Mouse (Mus musculus): ENCODE data around the gene Iqschfp. TPM values are rescaled to one million over a fixed set of nuclear protein-coding genes. Genes with fewer than 3 reads are reported as not detected.

Gene Iqschfp
- total and polyA plus RNA-seq, 2 experiments, result not detected

- WGBS, result 75% methylated on average over 3 of the region's 3 CpGs
- H3K36me3 ChIP-seq (ENCODE audit: control insufficient read depth, insufficient read depth, low read length), result no peaks in the 10 kb centered on the region
- TF ChIP-seq CTCF (IDR thresholded peaks at IDR 0.05; ENCODE audit: low read depth, low read length), result no peak
- no peak for TF ChIP-seq POLR2A (IDR thresholded peaks at IDR 0.05; ENCODE audit: extremely low read depth, insufficient read depth, low read length)
- H3K27me3 ChIP-seq (ENCODE audit: control insufficient read depth, insufficient read depth, low read length), result no peaks in the 10 kb centered on the region
- H3K4me1 ChIP-seq (ENCODE audit: control insufficient read depth, insufficient read depth, low read length), result no peaks in the 10 kb centered on the region
- H3K79me2 ChIP-seq (ENCODE audit: control insufficient read depth, insufficient read depth, low read length), result no peaks in the 10 kb centered on the region
- DNase-seq (ENCODE audit: extremely low read depth, low read depth, low spot score), result no peak
- no peak overlapping the region for H3K4me3 ChIP-seq (ENCODE audit: insufficient read depth, low read depth, low read length)
- no peak overlapping the region for H3K27ac ChIP-seq (replicated peaks; ENCODE audit: insufficient read depth, low read depth, low read length)
- no peak overlapping the region for H3K9ac ChIP-seq (ENCODE audit: low read depth, low read length)
Observed at GRCm38 (mm10) chr3:68271881-68272280, 379.8 kb downstream of the Iqschfp start.

GRCm38 (mm10) chr3:68282844-68283594 is 391.0 kb downstream of the Iqschfp start:
- Histone ChIP-seq H3K4me1 (ENCODE audit: control insufficient read depth, insufficient read depth, low read length) (no peaks in the 10 kb centered on the region), H3K27me3 (ENCODE audit: control insufficient read depth, insufficient read depth, low read length) (no peaks in the 10 kb centered on the region), H3K9ac (ENCODE audit: low read depth, low read length) (no peak overlapping the region), H3K4me3 (ENCODE audit: insufficient read depth, low read depth, low read length) (no peak overlapping the region), H3K36me3 (ENCODE audit: control insufficient read depth, insufficient read depth, low read length) (no peaks in the 10 kb centered on the region), H3K27ac (replicated peaks; ENCODE audit: insufficient read depth, low read depth, low read length) (no peak overlapping the region), H3K79me2 (ENCODE audit: control insufficient read depth, insufficient read depth, low read length) (no peaks in the 10 kb centered on the region)
- no peak for DNase-seq (ENCODE audit: extremely low read depth, low read depth, low spot score)
- TF ChIP-seq POLR2A (IDR thresholded peaks at IDR 0.05; ENCODE audit: extremely low read depth, insufficient read depth, low read length), result no peak
- no peak for TF ChIP-seq CTCF (IDR thresholded peaks at IDR 0.05; ENCODE audit: low read depth, low read length)
- 75% methylated on average over 7 of the region's 7 CpGs for WGBS

GRCm38 (mm10) chr3:68283595-68283991 is 391.6 kb downstream of the Iqschfp start:
- WGBS, result 75% methylated on average over 10 of the region's 10 CpGs
- no peak for DNase-seq (ENCODE audit: extremely low read depth, low read depth, low spot score)
- Histone ChIP-seq H3K79me2 (ENCODE audit: control insufficient read depth, insufficient read depth, low read length) (no peaks in the 10 kb centered on the region), H3K9ac (ENCODE audit: low read depth, low read length) (no peak overlapping the region), H3K27ac (replicated peaks; ENCODE audit: insufficient read depth, low read depth, low read length) (no peak overlapping the region), H3K36me3 (ENCODE audit: control insufficient read depth, insufficient read depth, low read length) (no peaks in the 10 kb centered on the region), H3K27me3 (ENCODE audit: control insufficient read depth, insufficient read depth, low read length) (no peaks in the 10 kb centered on the region), H3K4me1 (ENCODE audit: control insufficient read depth, insufficient read depth, low read length) (no peaks in the 10 kb centered on the region), H3K4me3 (ENCODE audit: insufficient read depth, low read depth, low read length) (no peak overlapping the region)
- TF ChIP-seq POLR2A (IDR thresholded peaks at IDR 0.05; ENCODE audit: extremely low read depth, insufficient read depth, low read length) (no peak), CTCF (IDR thresholded peaks at IDR 0.05; ENCODE audit: low read depth, low read length) (no peak)

- Histone ChIP-seq H3K36me3 (ENCODE audit: control insufficient read depth, insufficient read depth, low read length) (no peaks in the 10 kb centered on the region), H3K4me1 (ENCODE audit: control insufficient read depth, insufficient read depth, low read length) (no peaks in the 10 kb centered on the region), H3K27me3 (ENCODE audit: control insufficient read depth, insufficient read depth, low read length) (no peaks in the 10 kb centered on the region), H3K4me3 (ENCODE audit: insufficient read depth, low read depth, low read length) (no peak overlapping the region), H3K9ac (ENCODE audit: low read depth, low read length) (no peak overlapping the region), H3K27ac (replicated peaks; ENCODE audit: insufficient read depth, low read depth, low read length) (no peak overlapping the region), H3K79me2 (ENCODE audit: control insufficient read depth, insufficient read depth, low read length) (no peaks in the 10 kb centered on the region)
- 81% methylated on average over 2 of the region's 2 CpGs for WGBS
- TF ChIP-seq CTCF (IDR thresholded peaks at IDR 0.05; ENCODE audit: low read depth, low read length) (no peak), POLR2A (IDR thresholded peaks at IDR 0.05; ENCODE audit: extremely low read depth, insufficient read depth, low read length) (no peak)
- no peak for DNase-seq (ENCODE audit: extremely low read depth, low read depth, low spot score)
Observed at GRCm38 (mm10) chr3:68284500-68284899, 392.5 kb downstream of the Iqschfp start.

GRCm38 (mm10) chr3:68296752-68297151 is 404.7 kb downstream of the Iqschfp start:
- Histone ChIP-seq H3K36me3 (ENCODE audit: control insufficient read depth, insufficient read depth, low read length) (no peaks in the 10 kb centered on the region), H3K27ac (replicated peaks; ENCODE audit: insufficient read depth, low read depth, low read length) (no peak overlapping the region), H3K9ac (ENCODE audit: low read depth, low read length) (no peak overlapping the region), H3K4me1 (ENCODE audit: control insufficient read depth, insufficient read depth, low read length) (no peaks in the 10 kb centered on the region), H3K4me3 (ENCODE audit: insufficient read depth, low read depth, low read length) (no peak overlapping the region), H3K27me3 (ENCODE audit: control insufficient read depth, insufficient read depth, low read length) (no peaks in the 10 kb centered on the region), H3K79me2 (ENCODE audit: control insufficient read depth, insufficient read depth, low read length) (no peaks in the 10 kb centered on the region)
- no peak for TF ChIP-seq CTCF (IDR thresholded peaks at IDR 0.05; ENCODE audit: low read depth, low read length)
- TF ChIP-seq POLR2A (IDR thresholded peaks at IDR 0.05; ENCODE audit: extremely low read depth, insufficient read depth, low read length), result no peak
- 92% methylated on average over 7 of the region's 7 CpGs for WGBS
- no peak for DNase-seq (ENCODE audit: extremely low read depth, low read depth, low spot score)

GRCm38 (mm10) chr3:68305647-68306046 is 413.6 kb downstream of the Iqschfp start:
- TF ChIP-seq POLR2A (IDR thresholded peaks at IDR 0.05; ENCODE audit: extremely low read depth, insufficient read depth, low read length) (no peak), CTCF (IDR thresholded peaks at IDR 0.05; ENCODE audit: low read depth, low read length) (no peak)
- WGBS, result 18% methylated on average over 1 of the region's 1 CpGs
- Histone ChIP-seq H3K9ac (ENCODE audit: low read depth, low read length) (no peak overlapping the region), H3K4me3 (ENCODE audit: insufficient read depth, low read depth, low read length) (no peak overlapping the region), H3K27me3 (ENCODE audit: control insufficient read depth, insufficient read depth, low read length) (no peaks in the 10 kb centered on the region), H3K4me1 (ENCODE audit: control insufficient read depth, insufficient read depth, low read length) (no peaks in the 10 kb centered on the region), H3K79me2 (ENCODE audit: control insufficient read depth, insufficient read depth, low read length) (no peaks in the 10 kb centered on the region), H3K27ac (replicated peaks; ENCODE audit: insufficient read depth, low read depth, low read length) (no peak overlapping the region), H3K36me3 (ENCODE audit: control insufficient read depth, insufficient read depth, low read length) (no peaks in the 10 kb centered on the region)
- DNase-seq (ENCODE audit: extremely low read depth, low read depth, low spot score), result no peak
